Mouse (Mus musculus) heart, embryonic 15.5 days (tissue): Measurements from ENCODE around the gene Lpo. TPM values are rescaled to one million over a fixed set of nuclear protein-coding genes. Genes with fewer than 3 reads are reported as not detected.

Experiments
- ATAC-seq: fragments of 200-750 bp; cut with Nextera tagmentation; replicated peaks from 2 replicates; pipeline ENCODE4 v1.8.0; 2017; ENCODE audit warnings: low read depth, moderate TSS enrichment; ENCODE audit not compliant: insufficient number of reproducible peaks, insufficient read depth, low FRiP score
- H3K27ac ChIP-seq: fragments of 300-500 bp; sonication (generic); 2 replicates; pipeline ENCODE4 v1.5.1; 2015; ENCODE audit warnings: mild to moderate bottlenecking, inconsistent platforms
- H3K27me3 ChIP-seq: fragments of 300-500 bp; sonication (generic); 2 replicates; pipeline ENCODE4 v1.6.1; 2015; ENCODE audit warnings: inconsistent platforms
- H3K36me3 ChIP-seq: fragments of 300-500 bp; sonication (generic); 2 replicates; pipeline ENCODE4 v1.6.1; 2015; ENCODE audit warnings: mild to moderate bottlenecking, inconsistent platforms
- H3K4me1 ChIP-seq: fragments of 300-500 bp; sonication (generic); replicated peaks from 2 replicates; pipeline ENCODE4 v1.6.1; 2015; ENCODE audit warnings: inconsistent platforms
- H3K4me2 ChIP-seq: fragments of 300-500 bp; sonication (generic); 2 replicates; pipeline ENCODE4 v1.6.1; 2015; ENCODE audit warnings: inconsistent platforms, mild to moderate bottlenecking, moderate library complexity
- H3K4me3 ChIP-seq: fragments of 300-500 bp; sonication (generic); 2 replicates; pipeline ENCODE4 v1.5.1; 2015; ENCODE audit warnings: mild to moderate bottlenecking, inconsistent platforms
- H3K9ac ChIP-seq: fragments of 300-500 bp; sonication (generic); 2 replicates; pipeline ENCODE4 v1.6.1; 2015; ENCODE audit warnings: mild to moderate bottlenecking, inconsistent platforms
- H3K9me3 ChIP-seq: fragments of 300-500 bp; sonication (generic); replicated peaks from 2 replicates; pipeline ENCODE4 v1.6.1; 2016; ENCODE audit warnings: inconsistent platforms
- WGBS: fragments of 180-500 bp; shearing (Covaris S2); methylation state at CpG from one replicate; pipeline ENCODE4 v1.1.7; 2015; ENCODE audit warnings: mixed read lengths; 5-methylcytosine and 5-hydroxymethylcytosine counted together
- microRNA counts: library from miRNA; unstranded; fragments of <30 nt; microRNA quantifications from one replicate; lab custom pipeline; 2016
- microRNA-seq: library from miRNA; unstranded; fragments of <30 nt; microRNA quantifications from one replicate; pipeline ENCODE4, GENCODE M21; 2016
- polyA plus RNA-seq: library from polyadenylated mRNA; unstranded; fragments of >200 nt; fragmentation: Nextera tagmentation; extraction: Ambion mirVana; gene quantifications from 2 replicates; pipeline ENCODE4 v1.2.1, GENCODE M21; 2015

The Lpo gene
- polyA plus RNA-seq, 1 experiment from 2014 or later, result 0.13 TPM

DNA sequence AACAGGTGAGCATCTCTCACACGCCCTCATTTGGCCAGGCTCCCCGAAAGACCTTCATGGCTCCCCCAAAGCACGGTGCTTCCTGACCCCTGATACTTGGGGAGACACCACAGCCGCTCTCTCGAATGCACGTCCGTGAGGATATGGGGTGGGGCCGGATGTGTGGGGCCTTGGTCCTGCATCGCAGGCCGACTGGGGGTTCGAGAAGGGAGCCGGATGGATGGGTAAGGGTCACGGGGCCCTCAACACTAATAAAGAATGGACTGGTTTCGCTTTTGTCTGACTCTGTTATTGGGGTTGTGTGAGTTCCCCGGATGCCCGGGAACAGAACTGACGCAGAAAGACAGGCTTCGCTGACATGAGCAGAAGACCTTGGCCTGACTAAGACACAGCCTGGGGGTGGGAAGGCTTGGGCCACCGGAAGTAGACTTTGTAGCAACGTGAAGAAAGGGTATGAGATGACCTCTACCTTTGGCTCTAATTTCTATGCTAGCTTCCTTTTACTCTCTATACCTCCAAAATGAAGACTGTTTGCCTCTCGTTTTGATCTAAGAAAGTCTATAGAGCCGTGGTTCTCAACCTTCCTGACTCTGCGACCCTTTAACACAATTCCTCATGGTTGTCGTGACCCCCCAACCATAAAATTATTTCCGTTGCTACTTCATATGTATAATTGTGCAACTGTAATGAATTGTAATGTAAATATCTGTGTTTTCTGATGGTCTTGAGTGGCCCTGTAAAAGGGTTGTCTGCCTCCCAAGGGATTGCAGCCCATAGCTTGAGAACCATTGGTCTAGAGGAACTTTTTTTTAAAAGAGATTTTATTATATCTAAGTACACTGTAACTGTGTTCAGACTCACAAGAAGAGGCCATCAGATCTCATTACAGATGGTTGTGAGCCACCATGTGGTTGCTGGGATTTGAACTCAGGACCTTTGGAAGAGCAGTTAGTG is 70.8 kb downstream of the Lpo start:
- Histone ChIP-seq H3K4me3 (peak overlapping the region; percentile 32), H3K27ac (no peak overlapping the region), H3K9me3 (no peaks in the 10 kb centered on the region), H3K27me3 (peaks cover 33% of the 10 kb centered on the region), H3K36me3 (no peaks in the 10 kb centered on the region), H3K4me1 (no peaks in the 10 kb centered on the region; the same call in 1 of the 2 replicates), H3K4me2 (no peak overlapping the region), H3K9ac (no peak overlapping the region)
- 81% methylated on average over 25 of the region's 25 CpGs for WGBS
- ATAC-seq, result no peak

MicroRNAs encoded within 50 kb of the gene (microRNA counts, 519-probe panel; counts per million panel counts)
- microRNA mmu-miR-142-3p (lab: Ali Mortazavi, UCI), result 3,748 counts per million, percentile 89 among the panel's probes with 10 or more counts
- 3,484 counts per million, percentile 85 among the panel's probes with 10 or more counts for microRNA mmu-miR-142-5p (lab: Ali Mortazavi, UCI)

Small RNAs within 50 kb of the gene (microRNA-seq; reads per million reads assigned to microRNA genes)
- not detected for gene Mir142
- not detected for gene Mir142b

Other genes with a start within 250 kb of the Lpo start
- gene Mtmr4, start 236.1 kb downstream of the Lpo start, polyA plus RNA-seq, result 13.1 and 18.4 TPM in 2 replicates
- gene Hsf5, start 211.1 kb downstream of the Lpo start, polyA plus RNA-seq, result 0.08 and 0.09 TPM in 2 replicates
- gene Rnf43, start 165.6 kb downstream of the Lpo start, polyA plus RNA-seq, result 1.3 and 3.3 TPM in 2 replicates
- 101 and 103 TPM in 2 replicates for gene Supt4a, start 90.7 kb downstream of the Lpo start, polyA plus RNA-seq
- 0.24 and 1.9 TPM in 2 replicates for gene Tspoap1, start 67.7 kb downstream of the Lpo start, polyA plus RNA-seq
- 0.69 and 3.8 TPM in 2 replicates for gene Mpo, start 34.7 kb downstream of the Lpo start, polyA plus RNA-seq
- 7.0 and 8.3 TPM in 2 replicates for gene Mks1, start 24.9 kb upstream of the Lpo start, polyA plus RNA-seq
- gene Epx, start 47.2 kb upstream of the Lpo start, polyA plus RNA-seq, result 0.19 and 0.31 TPM in 2 replicates
- not detected in 2 replicates for gene Olfr462, start 64.0 kb upstream of the Lpo start, polyA plus RNA-seq
- gene Olfr463, start 69.1 kb upstream of the Lpo start, polyA plus RNA-seq, result not detected in 2 replicates
- gene Olfr464, start 92.7 kb upstream of the Lpo start, polyA plus RNA-seq, result not detected in 2 replicates
- 23.1 and 24.9 TPM in 2 replicates for gene Dynll2, start 159.2 kb upstream of the Lpo start, polyA plus RNA-seq
- 149 and 172 TPM in 2 replicates for gene Srsf1, start 219.1 kb upstream of the Lpo start, polyA plus RNA-seq
- gene Vezf1, start 240.0 kb upstream of the Lpo start, polyA plus RNA-seq, result 22.2 and 24.9 TPM in 2 replicates